Mouse (Mus musculus) midbrain, embryonic 13.5 days (tissue): ENCODE data around the gene Mtmr12. TPM values are rescaled to one million over a fixed set of nuclear protein-coding genes. Genes with fewer than 3 reads are reported as not detected.
"Not testable (repeated sequence)": the region's sequence is repeated elsewhere in the genome, so short reads cannot be mapped to it uniquely, and the experiment has no call there.

Experiments
- ATAC-seq: fragments of 200-750 bp; cut with Nextera tagmentation; 2 replicates; pipeline ENCODE4 v1.8.0; 2017; ENCODE audit warnings: mild to moderate bottlenecking, moderate TSS enrichment, moderate library complexity
- H3K27ac ChIP-seq: fragments of 300-500 bp; sonication (generic); 2 replicates; pipeline ENCODE4 v1.5.1; 2015; ENCODE audit warnings: inconsistent platforms, mild to moderate bottlenecking, moderate library complexity
- H3K27me3 ChIP-seq: fragments of 300-500 bp; sonication (generic); 2 replicates; pipeline ENCODE4 v1.6.1; 2015; ENCODE audit warnings: mild to moderate bottlenecking, inconsistent platforms
- H3K36me3 ChIP-seq: fragments of 300-500 bp; sonication (generic); 2 replicates; pipeline ENCODE4 v1.6.1; 2015; ENCODE audit warnings: mild to moderate bottlenecking, inconsistent platforms
- H3K4me1 ChIP-seq: fragments of 300-500 bp; sonication (generic); replicated peaks from 2 replicates; pipeline ENCODE4 v1.6.1; 2015; ENCODE audit warnings: inconsistent platforms
- H3K4me2 ChIP-seq: fragments of 300-500 bp; sonication (generic); replicated peaks from 2 replicates; pipeline ENCODE4 v1.6.1; 2015; ENCODE audit warnings: moderate library complexity, mild to moderate bottlenecking, inconsistent platforms
- H3K4me3 ChIP-seq: fragments of 300-500 bp; sonication (generic); replicated peaks from 2 replicates; pipeline ENCODE4 v1.5.1; 2015; ENCODE audit warnings: mild to moderate bottlenecking, inconsistent platforms
- H3K9ac ChIP-seq: fragments of 300-500 bp; sonication (generic); replicated peaks from 2 replicates; pipeline ENCODE4 v1.6.1; 2015; ENCODE audit warnings: mild to moderate bottlenecking, inconsistent platforms
- H3K9me3 ChIP-seq: fragments of 300-500 bp; sonication (generic); 2 replicates; pipeline ENCODE4 v1.6.1; 2016; ENCODE audit warnings: mild to moderate bottlenecking, inconsistent platforms
- WGBS: fragments of 180-500 bp; shearing (Covaris S2); methylation state at CpG from one replicate; pipeline ENCODE4 v1.1.7; 2015; 5-methylcytosine and 5-hydroxymethylcytosine counted together
- polyA plus RNA-seq: library from polyadenylated mRNA; unstranded; fragments of >200 nt; fragmentation: Nextera tagmentation; extraction: Ambion mirVana; gene quantifications from 2 replicates; pipeline ENCODE4 v1.2.1, GENCODE M21; 2015

Gene Mtmr12
- polyA plus RNA-seq, 1 experiment from 2014 or later: 9.3 TPM

- WGBS: 97% methylated on average over 8 of the region's 8 CpGs
- H3K4me1 ChIP-seq: peaks cover 46% of the 10 kb centered on the region
- ATAC-seq: no peak
- H3K4me3 ChIP-seq: no peak overlapping the region
- no peaks in the 10 kb centered on the region for H3K9me3 ChIP-seq
- no peaks in the 10 kb centered on the region for H3K36me3 ChIP-seq
- H3K4me2 ChIP-seq: no peak overlapping the region
- H3K27ac ChIP-seq: no peak overlapping the region
- no peaks in the 10 kb centered on the region for H3K27me3 ChIP-seq
- H3K9ac ChIP-seq: no peak overlapping the region
Measured at GRCm38 (mm10) chr15:12216119-12216518, 11.3 kb downstream of the Mtmr12 start.

- no peak overlapping the region for H3K9ac ChIP-seq
- no peaks in the 10 kb centered on the region for H3K9me3 ChIP-seq
- no peaks in the 10 kb centered on the region for H3K27me3 ChIP-seq
- no peak for ATAC-seq
- WGBS: 83% methylated on average over 13 of the region's 13 CpGs
- H3K4me3 ChIP-seq: no peak overlapping the region
- H3K4me1 ChIP-seq: peaks cover 46% of the 10 kb centered on the region
- no peak overlapping the region for H3K27ac ChIP-seq
- no peak overlapping the region for H3K4me2 ChIP-seq
- no peaks in the 10 kb centered on the region for H3K36me3 ChIP-seq
Measured at GRCm38 (mm10) chr15:12216798-12217197, 12.0 kb downstream of the Mtmr12 start.

- peaks cover 51% of the 10 kb centered on the region for H3K4me1 ChIP-seq
- H3K27ac ChIP-seq, H3K36me3 ChIP-seq, ATAC-seq, H3K9me3 ChIP-seq, H3K9ac ChIP-seq, H3K4me3 ChIP-seq, H3K4me2 ChIP-seq, H3K27me3 ChIP-seq: not testable (repeated sequence)
- WGBS: 83% methylated on average over 3 of the region's 3 CpGs
Measured at GRCm38 (mm10) chr15:12217332-12217731, 12.5 kb downstream of the Mtmr12 start.

GRCm38 (mm10) chr15:12217849-12218248, 13.0 kb downstream of the Mtmr12 start:
- no peaks in the 10 kb centered on the region for H3K9me3 ChIP-seq
- no peak overlapping the region for H3K4me3 ChIP-seq
- no peak overlapping the region for H3K4me2 ChIP-seq
- peaks cover 54% of the 10 kb centered on the region for H3K4me1 ChIP-seq
- no peak overlapping the region for H3K27ac ChIP-seq
- no peak overlapping the region for H3K9ac ChIP-seq
- no peak for ATAC-seq
- no peaks in the 10 kb centered on the region for H3K36me3 ChIP-seq
- WGBS: 36% methylated on average over 5 of the region's 5 CpGs
- no peaks in the 10 kb centered on the region for H3K27me3 ChIP-seq

GRCm38 (mm10) chr15:12218583-12219382, 14.0 kb downstream of the Mtmr12 start:
- H3K9me3 ChIP-seq: no peaks in the 10 kb centered on the region
- H3K9ac ChIP-seq: no peak overlapping the region
- ATAC-seq: no peak
- 97% methylated on average over 11 of the region's 11 CpGs for WGBS
- no peak overlapping the region for H3K4me2 ChIP-seq
- H3K36me3 ChIP-seq: no peaks in the 10 kb centered on the region
- H3K27me3 ChIP-seq: no peaks in the 10 kb centered on the region
- no peak overlapping the region for H3K27ac ChIP-seq
- H3K4me3 ChIP-seq: no peak overlapping the region
- H3K4me1 ChIP-seq: peaks cover 59% of the 10 kb centered on the region

GRCm38 (mm10) chr15:12221131-12221530, 16.3 kb downstream of the Mtmr12 start:
- H3K27me3 ChIP-seq: no peaks in the 10 kb centered on the region
- H3K27ac ChIP-seq: peak overlapping the region; percentile 35; the same call in 1 of the 2 replicates
- no peak overlapping the region for H3K4me2 ChIP-seq
- no peak overlapping the region for H3K4me3 ChIP-seq
- no peak for ATAC-seq
- no peaks in the 10 kb centered on the region for H3K9me3 ChIP-seq
- no peak overlapping the region for H3K9ac ChIP-seq
- peaks cover 45% of the 10 kb centered on the region for H3K4me1 ChIP-seq
- H3K36me3 ChIP-seq: no peaks in the 10 kb centered on the region
- WGBS: 84% methylated on average over 13 of the region's 13 CpGs

- Histone ChIP-seq H3K36me3 (no peaks in the 10 kb centered on the region), H3K9me3 (no peaks in the 10 kb centered on the region), H3K4me2 (no peak overlapping the region), H3K27me3 (no peaks in the 10 kb centered on the region), H3K4me1 (peaks cover 39% of the 10 kb centered on the region), H3K4me3 (no peak overlapping the region), H3K27ac (peak overlapping the region; percentile 5; the same call in 1 of the 2 replicates), H3K9ac (no peak overlapping the region)
- 14% methylated on average over 8 of the region's 8 CpGs for WGBS
- peak; percentile 59; the same call in 1 of the 2 replicates for ATAC-seq
Measured at GRCm38 (mm10) chr15:12222564-12223302, 17.9 kb downstream of the Mtmr12 start.

GRCm38 (mm10) chr15:12223393-12223792, 18.6 kb downstream of the Mtmr12 start:
- no peak overlapping the region for H3K9ac ChIP-seq
- H3K4me3 ChIP-seq: no peak overlapping the region
- no peaks in the 10 kb centered on the region for H3K27me3 ChIP-seq
- WGBS: 64% methylated on average over 6 of the region's 6 CpGs
- H3K36me3 ChIP-seq: no peaks in the 10 kb centered on the region
- ATAC-seq: no peak
- peaks cover 37% of the 10 kb centered on the region for H3K4me1 ChIP-seq
- no peak overlapping the region for H3K4me2 ChIP-seq
- H3K9me3 ChIP-seq: no peaks in the 10 kb centered on the region
- peak overlapping the region; percentile 46; the same call in 1 of the 2 replicates for H3K27ac ChIP-seq

- no peak overlapping the region for H3K9ac ChIP-seq
- peaks cover 37% of the 10 kb centered on the region for H3K4me1 ChIP-seq
- H3K4me3 ChIP-seq: no peak overlapping the region
- H3K9me3 ChIP-seq: no peaks in the 10 kb centered on the region
- no peak overlapping the region for H3K4me2 ChIP-seq
- no peak overlapping the region for H3K27ac ChIP-seq
- no peaks in the 10 kb centered on the region for H3K27me3 ChIP-seq
- no peaks in the 10 kb centered on the region for H3K36me3 ChIP-seq
- WGBS: 98% methylated on average over 2 of the region's 2 CpGs
- no peak for ATAC-seq
Measured at GRCm38 (mm10) chr15:12224239-12224638, 19.4 kb downstream of the Mtmr12 start.

GRCm38 (mm10) chr15:12225062-12225461, 20.2 kb downstream of the Mtmr12 start:
- 74% methylated on average over 4 of the region's 4 CpGs for WGBS
- Histone ChIP-seq H3K4me3 (no peak overlapping the region), H3K36me3 (no peaks in the 10 kb centered on the region), H3K4me2 (no peak overlapping the region), H3K27me3 (no peaks in the 10 kb centered on the region), H3K27ac (no peak overlapping the region), H3K9me3 (no peaks in the 10 kb centered on the region), H3K4me1 (peaks cover 41% of the 10 kb centered on the region), H3K9ac (no peak overlapping the region)
- ATAC-seq: no peak

GRCm38 (mm10) chr15:12226908-12227307, 22.1 kb downstream of the Mtmr12 start:
- H3K9me3 ChIP-seq: no peaks in the 10 kb centered on the region
- no peak overlapping the region for H3K9ac ChIP-seq
- no peak for ATAC-seq
- WGBS: 98% methylated on average over 15 of the region's 15 CpGs
- no peaks in the 10 kb centered on the region for H3K27me3 ChIP-seq
- peaks cover 3% of the 10 kb centered on the region; the same call in 1 of the 2 replicates for H3K36me3 ChIP-seq
- peaks cover 34% of the 10 kb centered on the region for H3K4me1 ChIP-seq
- no peak overlapping the region for H3K4me3 ChIP-seq
- H3K27ac ChIP-seq: no peak overlapping the region
- H3K4me2 ChIP-seq: no peak overlapping the region

GRCm38 (mm10) chr15:12227355-12227754, 22.5 kb downstream of the Mtmr12 start:
- no peaks in the 10 kb centered on the region for H3K9me3 ChIP-seq
- no peak overlapping the region for H3K4me3 ChIP-seq
- H3K27me3 ChIP-seq: no peaks in the 10 kb centered on the region
- H3K27ac ChIP-seq: no peak overlapping the region
- no peak for ATAC-seq
- H3K9ac ChIP-seq: no peak overlapping the region
- 88% methylated on average over 4 of the region's 4 CpGs for WGBS
- H3K4me2 ChIP-seq: no peak overlapping the region
- H3K36me3 ChIP-seq: peaks cover 7% of the 10 kb centered on the region
- H3K4me1 ChIP-seq: peaks cover 32% of the 10 kb centered on the region
